ENCODE assay signal across 27 mouse cellular contexts in genomic region chr12:9007811-9008210, GRCm38 (mm10).
"Had no signal": no experiment of that assay in that cellular context is flagged by ENCODE, and none has a peak within 500 bp of the region (broad histone marks: within the 10 kb centered on the region; RNA-seq: fewer than 3 reads in every experiment).

No protein-coding gene starts in this region.

- H3K9me3 ChIP-seq: embryonic facial prominence, embryonic 10.5 days; embryonic facial prominence, embryonic 12.5 days; embryonic facial prominence, embryonic 13.5 days; embryonic facial prominence, embryonic 15.5 days; forebrain, embryonic 10.5 days; forebrain, embryonic 12.5 days; forebrain, embryonic 13.5 days; forebrain, embryonic 15.5 days had no signal

- H3K4me1 ChIP-seq: embryonic facial prominence, embryonic 10.5 days; embryonic facial prominence, embryonic 12.5 days; embryonic facial prominence, embryonic 13.5 days; embryonic facial prominence, embryonic 15.5 days; forebrain, embryonic 12.5 days; forebrain, embryonic 13.5 days; forebrain, embryonic 15.5 days had no signal

- ATAC-seq: forebrain, embryonic 13.5 days; forebrain, embryonic 14.5 days; forebrain, embryonic 15.5 days; forebrain, embryonic 16.5 days; forebrain, postnatal 0 days had no signal

- H3K4me3 ChIP-seq: embryonic facial prominence, embryonic 10.5 days; embryonic facial prominence, embryonic 12.5 days; embryonic facial prominence, embryonic 13.5 days; embryonic facial prominence, embryonic 15.5 days; erythroblast, embryonic 14.5 days; forebrain, embryonic 10.5 days; forebrain, embryonic 12.5 days; forebrain, embryonic 13.5 days; forebrain, embryonic 15.5 days; gastrocnemius, adult 2 months had no signal

- H3K4me2 ChIP-seq: embryonic facial prominence, embryonic 12.5 days; embryonic facial prominence, embryonic 13.5 days; embryonic facial prominence, embryonic 15.5 days; forebrain, embryonic 12.5 days; forebrain, embryonic 13.5 days; forebrain, embryonic 15.5 days had no signal

- DNase-seq: cerebellum, adult 2 months; cerebellum, adult 8-10 months; cerebellum, adult 9-10 months; cerebellum, adult 9-11 months; cerebellum, postnatal 10 days; cerebellum, postnatal 14 days; cerebellum, postnatal 25 days; cerebellum, postnatal 36 days; embryo, embryonic 11 days; forebrain, postnatal 0 days; gastrocnemius, adult 2 months; gastrocnemius, postnatal 10 days; gastrocnemius, postnatal 14 days; gastrocnemius, postnatal 25 days; gastrocnemius, postnatal 36 days; heart, adult 18-20 months had no signal

- H3K27me3 ChIP-seq: embryonic facial prominence, embryonic 12.5 days; embryonic facial prominence, embryonic 13.5 days; embryonic facial prominence, embryonic 15.5 days; forebrain, embryonic 12.5 days; forebrain, embryonic 13.5 days; forebrain, embryonic 15.5 days had no signal

- H3K9ac ChIP-seq: embryonic facial prominence, embryonic 12.5 days; embryonic facial prominence, embryonic 13.5 days; embryonic facial prominence, embryonic 15.5 days; forebrain, embryonic 12.5 days; forebrain, embryonic 13.5 days; forebrain, embryonic 15.5 days; forebrain, postnatal 0 days had no signal

- H3K27ac ChIP-seq: embryonic facial prominence, embryonic 10.5 days; embryonic facial prominence, embryonic 12.5 days; embryonic facial prominence, embryonic 13.5 days; embryonic facial prominence, embryonic 15.5 days; forebrain, embryonic 10.5 days; forebrain, embryonic 12.5 days; forebrain, embryonic 13.5 days; forebrain, embryonic 15.5 days; gastrocnemius, adult 2 months had no signal
